Mouse (Mus musculus) CH12F3 (cell line): ENCODE data around the gene Hmg20a.

Experiments
- in situ Hi-C: fragments of 300-500 bp; cut with MboI; formaldehyde crosslinking; loops from 2 replicates; pipeline ENCODE4 v1.14.3; 2020; ENCODE audit warnings: low sequenced_read_pairs

The Hmg20a gene

GRCm38 (mm10) chr9:56417948-56418737, at the start of gene Hmg20a, which contains the start of gene Peak1:
Hmg20a (plus strand) TSS chr9:56418609.
Peak1 (minus strand) TSS chr9:56418067.
- in situ Hi-C loops: no loop called here

DNA sequence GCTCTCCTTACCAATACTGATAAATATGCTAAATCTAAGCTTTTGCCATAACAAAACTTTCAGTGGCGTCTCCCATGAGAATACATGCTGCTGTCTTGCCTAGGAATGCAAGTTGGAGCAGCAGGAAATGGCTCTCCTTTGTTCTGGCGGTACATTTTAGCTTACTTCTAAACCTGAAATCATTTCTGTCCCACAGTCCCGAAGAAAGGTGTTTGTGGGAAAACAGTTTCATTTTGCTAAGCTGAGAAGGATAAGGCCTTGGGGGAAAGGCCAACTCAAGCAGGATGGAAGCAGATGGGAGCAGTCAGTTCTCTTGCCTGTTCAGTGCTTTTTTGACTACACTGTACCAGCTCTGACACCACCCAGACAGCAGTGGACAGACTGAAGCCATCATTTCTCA, 49.6 kb upstream of the Hmg20a start:
- in situ Hi-C loops: no loop called here

- in situ Hi-C loops: no loop called here
Measured at GRCm38 (mm10) chr9:56370710-56371109, 47.7 kb upstream of the Hmg20a start.

GRCm38 (mm10) chr9:56374401-56374800, 44.0 kb upstream of the Hmg20a start:
- in situ Hi-C loops: no loop called here

DNA sequence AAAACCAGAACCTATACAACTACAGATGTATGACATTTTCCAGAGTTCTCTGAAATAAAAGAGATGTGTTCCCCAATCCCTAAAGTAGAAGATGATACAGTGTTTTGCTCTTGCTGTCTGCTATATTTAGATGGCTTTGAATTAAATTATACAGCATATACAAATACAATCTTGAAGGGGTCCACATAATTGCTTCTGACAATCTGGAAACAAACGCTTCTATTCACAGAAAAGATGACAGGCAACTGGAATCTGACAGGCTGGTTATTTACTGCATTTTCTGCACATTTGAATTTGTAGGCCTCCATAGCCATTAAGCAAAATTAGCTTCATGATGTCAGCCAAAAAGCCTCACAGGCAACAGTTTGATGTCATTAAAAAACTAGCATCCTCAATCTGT, 35.6 kb upstream of the Hmg20a start:
- in situ Hi-C loops: no loop called here

DNA sequence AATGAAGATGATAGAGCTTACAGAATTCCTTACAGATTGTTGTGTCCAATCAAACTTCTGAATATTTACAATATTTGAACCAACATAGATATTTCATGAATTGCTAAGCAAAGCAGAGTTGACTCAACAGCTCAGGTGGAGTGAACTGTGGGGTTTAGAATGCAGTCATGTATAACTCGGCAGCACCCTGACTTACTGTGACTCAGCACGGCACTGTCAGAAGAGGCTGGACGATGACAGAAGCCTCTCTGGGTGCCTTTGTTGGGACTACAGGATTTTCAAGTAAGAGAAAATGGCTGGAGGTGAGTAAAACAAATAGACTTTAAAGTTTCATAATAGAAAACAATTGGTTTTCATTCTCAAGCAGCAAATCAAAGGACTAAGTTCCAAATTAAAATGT, 25.6 kb upstream of the Hmg20a start:
- in situ Hi-C loops: no loop called here

GRCm38 (mm10) chr9:56396306-56396705, 22.1 kb upstream of the Hmg20a start:
- in situ Hi-C loops: no loop called here

GRCm38 (mm10) chr9:56404619-56405018, 13.8 kb upstream of the Hmg20a start:
- in situ Hi-C loops: no loop called here

DNA sequence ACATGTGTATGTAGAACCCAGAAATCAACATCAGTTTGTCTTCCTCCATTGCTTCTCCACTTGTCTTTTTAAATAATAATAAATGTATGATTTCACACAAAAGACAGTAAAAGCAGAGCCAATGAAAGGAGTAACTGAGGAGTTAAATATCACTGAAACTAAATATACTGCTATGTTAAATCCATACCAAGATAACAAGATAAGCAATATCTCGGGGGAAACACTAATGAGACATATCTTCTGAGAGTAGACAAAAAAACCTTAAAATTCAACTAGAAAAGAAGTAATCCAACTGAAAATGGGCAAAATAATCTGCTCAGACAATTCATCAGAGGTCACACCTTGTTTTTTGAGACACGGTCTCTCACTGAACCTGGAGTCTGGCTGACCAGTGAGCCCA, 8.5 kb upstream of the Hmg20a start:
- in situ Hi-C loops: no loop called here

DNA sequence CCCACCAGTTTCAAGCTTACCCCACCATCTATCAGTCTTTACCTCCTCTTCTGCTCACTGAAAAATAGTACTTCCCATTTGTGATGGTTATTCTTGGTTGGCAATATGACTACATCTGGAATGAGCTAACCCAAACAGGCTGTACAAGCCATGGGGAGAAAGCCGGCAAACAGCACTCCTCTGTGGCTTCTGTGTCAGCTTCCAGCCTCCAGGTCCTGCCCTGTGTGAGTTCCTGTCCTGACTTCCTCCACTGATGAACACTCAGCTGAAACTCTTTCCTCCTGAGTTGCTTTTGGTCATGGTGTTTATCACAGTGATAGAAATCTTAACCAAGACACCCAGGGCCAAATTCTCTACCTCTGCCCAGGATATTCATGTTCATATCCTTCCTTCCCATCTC, 5.7 kb upstream of the Hmg20a start:
- in situ Hi-C loops: no loop called here

GRCm38 (mm10) chr9:56414322-56414721, 4.1 kb upstream of the Hmg20a start:
- in situ Hi-C loops: no loop called here

GRCm38 (mm10) chr9:56415393-56415792, 3.0 kb upstream of the Hmg20a start:
- in situ Hi-C loops: no loop called here

DNA sequence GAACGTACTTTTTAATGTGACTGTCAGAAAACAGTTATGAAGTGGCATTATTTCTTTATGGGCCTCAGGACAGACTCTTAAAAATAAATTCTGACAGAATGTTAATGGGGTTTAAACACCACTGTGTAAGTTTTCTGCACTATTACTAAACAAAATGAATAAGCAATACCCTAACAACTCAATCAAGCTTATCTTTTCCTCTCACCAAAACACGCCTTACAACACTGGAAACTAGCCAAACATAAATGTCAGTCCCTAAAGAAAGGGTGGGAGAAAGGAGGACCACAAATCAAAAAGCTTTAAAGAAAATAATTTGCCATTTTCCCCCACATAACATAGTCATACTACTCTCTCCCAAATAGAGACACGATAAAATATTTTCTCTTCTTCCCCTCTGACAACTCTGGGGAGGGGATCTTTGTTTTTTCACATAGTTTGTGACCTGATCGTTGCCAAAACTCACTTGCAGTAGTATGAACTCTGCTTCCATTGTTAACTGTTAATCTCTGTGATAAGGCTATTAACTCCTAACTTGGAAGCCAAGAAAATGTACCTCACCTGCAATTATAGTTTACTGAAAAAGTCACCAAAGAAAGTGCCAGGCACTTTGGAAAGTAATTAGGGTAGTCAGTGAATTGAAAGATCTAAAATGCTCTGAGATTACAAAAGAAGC, 2.3 kb upstream of the Hmg20a start:
- in situ Hi-C loops: no loop called here

DNA sequence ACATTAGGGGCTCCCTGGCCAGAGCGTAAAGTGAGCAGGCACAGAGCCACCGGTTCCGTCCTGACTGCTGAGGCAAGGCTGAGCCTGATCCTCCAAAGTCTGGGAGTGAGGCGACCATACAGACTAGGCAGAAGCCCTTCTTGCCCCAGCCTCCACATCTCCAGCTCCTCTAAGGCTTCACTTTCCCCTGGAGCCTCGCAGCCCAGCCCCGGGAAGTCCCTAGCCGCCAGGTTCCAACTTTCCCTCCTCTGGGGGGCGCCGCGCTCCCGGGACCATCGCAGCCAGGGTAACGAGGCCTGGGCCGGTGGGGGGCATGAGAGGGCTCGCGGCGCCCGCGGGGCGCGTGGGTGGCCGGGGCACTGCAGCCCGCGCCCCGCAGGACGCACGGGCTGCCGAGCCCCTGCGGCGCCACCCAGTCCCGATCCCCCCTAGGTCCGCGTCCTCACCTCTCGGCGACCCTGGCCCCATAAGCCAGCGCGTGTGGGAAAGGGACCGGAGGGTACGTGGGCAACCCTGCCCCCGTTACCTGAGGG, 928 bp upstream of the Hmg20a start:
- in situ Hi-C loops: no loop called here

GRCm38 (mm10) chr9:56418738-56419239, 380 bp downstream of the Hmg20a start:
- in situ Hi-C loops: no loop called here

DNA sequence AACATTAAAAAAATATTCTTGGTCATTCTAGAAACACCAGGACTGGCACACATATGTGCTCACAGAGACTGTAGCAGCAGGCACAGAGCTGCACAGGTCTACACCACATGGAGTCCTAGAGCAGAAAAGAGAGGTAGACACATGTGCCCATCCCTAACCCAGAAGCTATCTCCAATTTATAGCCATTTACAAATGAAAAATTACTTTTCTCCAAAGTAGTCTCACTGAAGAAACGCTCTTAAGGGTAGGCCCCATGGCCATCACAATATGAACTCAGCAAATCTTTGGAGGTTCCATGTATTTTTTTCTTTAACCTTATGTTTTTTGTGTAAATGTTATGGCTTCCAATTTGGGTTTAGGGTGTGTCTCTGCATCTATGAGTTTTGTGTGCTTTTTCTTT, 1.8 kb downstream of the Hmg20a start:
- in situ Hi-C loops: no loop called here

GRCm38 (mm10) chr9:56420892-56421601, 2.6 kb downstream of the Hmg20a start:
- in situ Hi-C loops: no loop called here

- in situ Hi-C loops: no loop called here
Measured at GRCm38 (mm10) chr9:56421991-56422390, 3.6 kb downstream of the Hmg20a start.

GRCm38 (mm10) chr9:56424861-56425260, 6.5 kb downstream of the Hmg20a start:
- in situ Hi-C loops: no loop called here

DNA sequence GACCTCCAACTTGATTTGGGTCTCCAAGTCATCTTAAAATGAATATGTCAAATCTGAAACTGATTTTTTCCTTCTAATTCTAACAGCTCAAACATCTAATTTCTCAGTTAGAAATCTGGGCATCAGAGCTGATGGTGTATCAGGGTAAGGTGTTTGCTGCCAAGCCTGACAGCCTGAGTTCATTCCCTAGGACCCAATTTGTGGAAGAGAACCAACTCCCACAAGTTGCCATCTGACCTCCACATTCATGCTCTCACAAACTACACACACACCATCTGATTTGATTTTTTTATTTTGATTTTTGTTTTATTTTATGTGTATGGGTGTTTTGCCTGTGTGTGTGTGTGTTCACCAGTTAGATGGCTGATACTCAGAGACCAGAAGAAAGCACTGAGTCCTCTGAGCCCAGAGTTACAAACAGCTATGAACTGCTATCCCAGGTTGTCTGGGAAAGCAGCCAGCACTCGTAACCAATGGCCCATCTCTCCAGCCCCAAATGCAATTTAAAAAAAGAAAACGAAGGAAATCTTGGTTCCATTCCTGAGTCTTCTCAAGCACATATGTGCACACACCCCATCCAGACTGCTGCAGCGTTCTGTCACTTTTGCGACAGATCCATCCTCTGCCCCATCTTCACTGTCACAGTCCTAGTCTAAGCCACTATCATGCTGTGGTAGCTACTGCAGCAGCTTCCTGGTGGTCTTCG, 17.6 kb downstream of the Hmg20a start:
- in situ Hi-C loops: no loop called here
